ENCODE assay signal across 9 mouse cellular contexts in the genomic region with DNA sequence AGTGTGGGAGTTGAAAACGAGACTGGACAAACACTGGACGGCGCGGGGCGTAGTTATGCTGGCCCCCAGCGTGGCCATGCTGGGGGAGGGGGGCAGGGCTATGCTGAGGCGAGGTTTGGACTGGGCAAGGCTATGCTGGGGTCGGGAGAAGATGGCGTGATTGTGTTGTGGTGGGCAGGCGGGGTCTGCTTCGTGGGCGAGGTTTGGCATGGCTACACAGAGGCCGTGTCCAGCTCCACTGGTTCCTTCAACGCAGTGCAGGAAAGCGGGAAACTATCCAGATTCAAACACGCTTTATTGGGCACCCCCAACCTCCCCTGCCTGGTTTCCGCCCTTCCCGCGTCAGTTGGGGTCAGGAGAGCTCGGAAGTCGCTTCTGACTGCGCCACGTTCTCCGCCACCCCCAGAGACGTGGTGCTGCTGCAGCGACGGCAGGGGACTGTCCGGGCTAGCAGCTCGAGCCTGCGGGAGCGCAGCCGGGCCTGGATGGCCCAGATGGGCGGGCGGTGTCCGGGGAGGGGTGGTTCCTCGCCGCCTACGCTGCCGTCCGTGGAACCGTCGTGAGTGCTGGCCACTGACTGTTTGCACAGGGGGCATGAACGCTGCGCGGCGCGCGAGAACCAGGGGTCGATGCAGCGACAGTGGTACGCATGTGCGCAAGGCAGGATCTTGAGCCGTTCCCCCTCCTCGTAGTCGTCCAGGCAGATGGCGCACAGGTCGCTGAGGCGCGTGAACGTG. TPM values are rescaled to one million over a fixed set of nuclear protein-coding genes. Genes with fewer than 3 reads are reported as not detected.
DNase-seq lines count a peak whose midpoint lies in the region; ATAC-seq and TF ChIP-seq lines count a peak whose summit lies in the region.
"Had no signal": no experiment of that assay in that cellular context is flagged by ENCODE, and none has a peak within 500 bp of the region (broad histone marks: within the 10 kb centered on the region; RNA-seq: fewer than 3 reads in every experiment).

No protein-coding gene starts in this region.

- no peak for TF ChIP-seq POLR2A in ES-Bruce4 (IDR thresholded peaks at IDR 0.05; ENCODE audit: insufficient read depth, low read length)

- H3K9ac ChIP-seq in ES-Bruce4 (ENCODE audit: low read depth, poor library complexity, severe bottlenecking) = peak overlapping the region; percentile 10; the same call in 1 of the 2 replicates
- H3K9ac ChIP-seq in forebrain, embryonic 14.5 days (ENCODE audit: low read length) = peak overlapping the region; percentile 43; the same call in 1 of the 2 replicates

- peak; percentile 88 for DNase-seq in heart, adult 11 months
- no peak for DNase-seq in heart, postnatal 4 days
- DNase-seq in forebrain, embryonic 14.5 days (ENCODE audit: low spot score) = peak; percentile 48
- DNase-seq in lung, postnatal 4 days = peak; percentile 23 to 30
- DNase-seq in gastrocnemius, postnatal 36 days = no peak

- peaks cover 7% of the 10 kb centered on the region; the same call in 1 of the 2 replicates for H3K27me3 ChIP-seq in ES-Bruce4 (ENCODE audit: control insufficient read depth, insufficient read depth, low read length, poor library complexity, severe bottlenecking)
- 0 out of 2 replicates have a peak, but pooled peaks cover 7% of the 10 kb centered on the region for H3K27me3 ChIP-seq in forebrain, embryonic 14.5 days (replicated peaks; ENCODE audit: control insufficient read depth, insufficient read depth, low read length)

- peak overlapping the region; percentile 45 for H3K4me2 ChIP-seq in forebrain, embryonic 14.5 days (ENCODE audit: low read length)

- H3K4me3 ChIP-seq in ES-Bruce4 (ENCODE audit: low read depth, low read length) = peak overlapping the region; percentile 20
- peak overlapping the region; percentile 21 for H3K4me3 ChIP-seq in forebrain, embryonic 14.5 days (ENCODE audit: low read depth, low read length)
- H3K4me3 ChIP-seq: myocyte had no signal

- TF ChIP-seq CTCF in ES-Bruce4 (IDR thresholded peaks at IDR 0.05; ENCODE audit: low read depth, low read length) = no peak

- 12% methylated on average over 60 of the region's 60 CpGs for WGBS in forebrain, embryonic 14.5 days

- no peak overlapping the region for H3K27ac ChIP-seq in ES-Bruce4 (ENCODE audit: insufficient read depth, low read length)
- peak overlapping the region; percentile 95; the same call in 1 of the 2 replicates for H3K27ac ChIP-seq in forebrain, embryonic 14.5 days (ENCODE audit: low read depth, low read length)

- H3K9me3 ChIP-seq in ES-Bruce4 (replicated peaks; ENCODE audit: control insufficient read depth, insufficient read depth, low read length, poor library complexity, severe bottlenecking) = no peaks in the 10 kb centered on the region
- H3K9me3 ChIP-seq in forebrain, embryonic 14.5 days (replicated peaks; ENCODE audit: control insufficient read depth, low read length) = no peaks in the 10 kb centered on the region

- no peaks in the 10 kb centered on the region for H3K36me3 ChIP-seq in ES-Bruce4 (ENCODE audit: control insufficient read depth, insufficient read depth, low read length, poor library complexity, severe bottlenecking)
- no peaks in the 10 kb centered on the region for H3K36me3 ChIP-seq in forebrain, embryonic 14.5 days (ENCODE audit: control insufficient read depth, insufficient read depth, low read length)

- TF ChIP-seq EP300 in ES-Bruce4 (IDR thresholded peaks at IDR 0.05; ENCODE audit: insufficient read depth, low read depth, low read length) = no peak

- ATAC-seq in forebrain, embryonic 14.5 days = no peak
- no peak for ATAC-seq in inflammation-experienced regulatory T-cells, adult 6 months
- ATAC-seq in megakaryocyte progenitor cell, adult 5-6 weeks (replicated peaks; ENCODE audit: poor library complexity) = no peak

- intact Hi-C loops in gastrocnemius, postnatal 36 days (cut with DNase I) = no loop called here

- peaks cover 8% of the 10 kb centered on the region for H3K4me1 ChIP-seq in ES-Bruce4 (ENCODE audit: control insufficient read depth, insufficient read depth, low read length)
- peaks cover 52% of the 10 kb centered on the region for H3K4me1 ChIP-seq in forebrain, embryonic 14.5 days (ENCODE audit: control insufficient read depth, insufficient read depth, low read length)

RNA-seq across cellular contexts. Expression of a gene that starts 1.1 kb away (rescaled TPM):
- total RNA-seq in heart, postnatal 4 days (2021) = not detected
- polyA plus RNA-seq in ES-Bruce4 (2011; ENCODE audit: insufficient read depth, insufficient read length, low read depth, missing spikeins) = not detected in 2 replicates
- polyA plus RNA-seq in forebrain, embryonic 14.5 days (2014; fragmentation: Nextera tagmentation; extraction: Ambion mirVana) = 0.14 TPM in 1 of 2 replicates, not detected in the other
- polyA plus RNA-seq in inflammation-experienced regulatory T-cells, adult 6 months (2017; shearing (Covaris generic)) = not detected
- not detected in 2 replicates for total RNA-seq in megakaryocyte progenitor cell, adult 5-6 weeks (2015)
- not detected in 2 replicates for total RNA-seq in megakaryocyte progenitor cell, adult 5-6 weeks (2017)
- total RNA-seq in gastrocnemius, postnatal 36 days (2021) = not detected
- polyA plus RNA-seq: myocyte had no signal

RNA-seq across cellular contexts. Expression of a gene that starts 34.9 kb away (rescaled TPM):
- total RNA-seq in heart, postnatal 4 days (2021) = 100 to 1,000 TPM; 140 to 141 TPM
- 149 and 159 TPM in 2 replicates for polyA plus RNA-seq in ES-Bruce4 (2011; ENCODE audit: insufficient read depth, insufficient read length, low read depth, missing spikeins)
- polyA plus RNA-seq in forebrain, embryonic 14.5 days (2014; fragmentation: Nextera tagmentation; extraction: Ambion mirVana) = 248 and 319 TPM in 2 replicates
- 10 to 100 TPM in 1 of 3 experiments, 1 to 10 TPM in 2; 7.2 to 10.9 (median 8.8) TPM for polyA plus RNA-seq in inflammation-experienced regulatory T-cells, adult 6 months (2017; shearing (Covaris generic))
- 35.9 and 39.7 TPM in 2 replicates for total RNA-seq in megakaryocyte progenitor cell, adult 5-6 weeks (2015)
- 35.3 and 38.5 TPM in 2 replicates for total RNA-seq in megakaryocyte progenitor cell, adult 5-6 weeks (2017)
- 10 to 100 TPM; 35.0 to 45.6 TPM for total RNA-seq in gastrocnemius, postnatal 36 days (2021)

RNA-seq across cellular contexts. Expression of a gene that starts 43.0 kb away (rescaled TPM):
- under 1 TPM; 0.54 to 0.71 TPM for total RNA-seq in heart, postnatal 4 days (2021)
- 1.1 and 2.3 TPM in 2 replicates for polyA plus RNA-seq in ES-Bruce4 (2011; ENCODE audit: insufficient read depth, insufficient read length, low read depth, missing spikeins)
- polyA plus RNA-seq in forebrain, embryonic 14.5 days (2014; fragmentation: Nextera tagmentation; extraction: Ambion mirVana) = 0.36 and 0.57 TPM in 2 replicates
- 1 to 10 TPM in 2 of 3 experiments, under 1 TPM in 1; 0.67 to 4.4 (median 3.5) TPM for polyA plus RNA-seq in inflammation-experienced regulatory T-cells, adult 6 months (2017; shearing (Covaris generic))
- 0.25 and 1.6 TPM in 2 replicates for total RNA-seq in megakaryocyte progenitor cell, adult 5-6 weeks (2015)
- total RNA-seq in megakaryocyte progenitor cell, adult 5-6 weeks (2017) = 0.10 TPM in 1 of 2 replicates, not detected in the other
- total RNA-seq in gastrocnemius, postnatal 36 days (2021) = under 1 TPM; 0.27 to 0.74 TPM

Comparison
In these comparisons a context has a peak if more than half of its experiments do, and no peak if none do; other contexts are left out.
1. DNase-seq: peak in heart, adult 11 months (single experiment), forebrain, embryonic 14.5 days (single experiment) and lung, postnatal 4 days (2 of 2); none in heart, postnatal 4 days (single experiment) and gastrocnemius, postnatal 36 days (0 of 2).